Mouse (Mus musculus) forebrain, embryonic 15.5 days (tissue): ENCODE measurements at regions not wholly inside any gene's neighbourhood (a gene's known extent, or its start where the extent isn't known, plus 50 kb on each side); places are given as distances from the start of the nearest gene placed in this dataset.
A peak's percentile ranks its signal among the peaks of the same experiment; 100 is the strongest.

ENCODE experiments used
- ATAC-seq: fragments of 200-750 bp; cut with Nextera tagmentation; replicated peaks from 2 replicates; pipeline ENCODE4 v1.8.0; 2017; ENCODE audit warnings: mild to moderate bottlenecking, moderate TSS enrichment, moderate library complexity
- H3K27ac ChIP-seq: fragments of 300-500 bp; sonication (generic); replicated peaks from 2 replicates; pipeline ENCODE4 v1.5.1; 2015; ENCODE audit warnings: mild to moderate bottlenecking, inconsistent platforms
- H3K27me3 ChIP-seq: fragments of 300-500 bp; sonication (generic); 2 replicates; pipeline ENCODE4 v1.6.1; 2015; ENCODE audit warnings: inconsistent platforms
- H3K36me3 ChIP-seq: fragments of 300-500 bp; sonication (generic); 2 replicates; pipeline ENCODE4 v1.6.1; 2015; ENCODE audit warnings: mild to moderate bottlenecking, inconsistent platforms
- H3K4me1 ChIP-seq: fragments of 300-500 bp; sonication (generic); 2 replicates; pipeline ENCODE4 v1.6.1; 2015; ENCODE audit warnings: inconsistent platforms
- H3K4me2 ChIP-seq: fragments of 300-500 bp; sonication (generic); replicated peaks from 2 replicates; pipeline ENCODE4 v1.6.1; 2015; ENCODE audit warnings: mild to moderate bottlenecking, inconsistent platforms
- H3K4me3 ChIP-seq: fragments of 300-500 bp; sonication (generic); 2 replicates; pipeline ENCODE4 v1.5.1; 2015; ENCODE audit warnings: mild to moderate bottlenecking, inconsistent platforms
- H3K9ac ChIP-seq: fragments of 300-500 bp; sonication (generic); replicated peaks from 2 replicates; pipeline ENCODE4 v1.6.1; 2015; ENCODE audit warnings: mild to moderate bottlenecking, inconsistent platforms
- H3K9me3 ChIP-seq: fragments of 300-500 bp; sonication (generic); 2 replicates; pipeline ENCODE4 v1.6.1; 2016; ENCODE audit warnings: inconsistent platforms
- WGBS: fragments of 180-500 bp; shearing (Covaris S2); methylation state at CpG from one replicate; pipeline ENCODE4 v1.1.7; 2015; ENCODE audit warnings: mixed read lengths; 5-methylcytosine and 5-hydroxymethylcytosine counted together

- H3K27ac ChIP-seq, result no peak overlapping the region
- no peak overlapping the region for H3K4me3 ChIP-seq
- H3K4me1 ChIP-seq, result no peaks in the 10 kb centered on the region
- no peaks in the 10 kb centered on the region for H3K9me3 ChIP-seq
- H3K4me2 ChIP-seq, result no peak overlapping the region
- no peak for ATAC-seq
- 47% methylated on average over 2 of the region's 2 CpGs for WGBS
- H3K27me3 ChIP-seq, result no peaks in the 10 kb centered on the region
- H3K9ac ChIP-seq, result no peak overlapping the region
- no peaks in the 10 kb centered on the region for H3K36me3 ChIP-seq
Measured at GRCm38 (mm10) chrX:66524891-66525290, 124.2 kb upstream of the Slitrk2 start.

- ATAC-seq, result peak; percentile 48; the same call in 1 of the 2 replicates
- Histone ChIP-seq H3K4me1 (no peaks in the 10 kb centered on the region), H3K27ac (no peak overlapping the region), H3K4me3 (no peak overlapping the region), H3K36me3 (no peaks in the 10 kb centered on the region), H3K9ac (no peak overlapping the region), H3K9me3 (no peaks in the 10 kb centered on the region), H3K4me2 (no peak overlapping the region), H3K27me3 (no peaks in the 10 kb centered on the region)
- 46% methylated on average over 3 of the region's 3 CpGs for WGBS
Measured at GRCm38 (mm10) chrX:66526842-66527623, 122.1 kb upstream of the Slitrk2 start.

- 81% methylated on average over 1 of the region's 1 CpGs for WGBS
- Histone ChIP-seq H3K4me1 (no peaks in the 10 kb centered on the region), H3K4me2 (no peak overlapping the region), H3K27ac (no peak overlapping the region), H3K4me3 (no peak overlapping the region), H3K9me3 (no peaks in the 10 kb centered on the region), H3K36me3 (no peaks in the 10 kb centered on the region), H3K27me3 (no peaks in the 10 kb centered on the region), H3K9ac (no peak overlapping the region)
- no peak for ATAC-seq
Measured at GRCm38 (mm10) chrX:66528931-66529330, 120.2 kb upstream of the Slitrk2 start.

- Histone ChIP-seq H3K36me3 (no peaks in the 10 kb centered on the region), H3K9ac (no peak overlapping the region), H3K27me3 (no peaks in the 10 kb centered on the region), H3K4me2 (no peak overlapping the region), H3K27ac (no peak overlapping the region), H3K4me1 (no peaks in the 10 kb centered on the region), H3K4me3 (no peak overlapping the region), H3K9me3 (no peaks in the 10 kb centered on the region)
- no peak for ATAC-seq
- 43% methylated on average over 2 of the region's 2 CpGs for WGBS
Measured at GRCm38 (mm10) chrX:66544002-66544520, 105.1 kb upstream of the Slitrk2 start.

GRCm38 (mm10) chrX:66554539-66554938, 94.6 kb upstream of the Slitrk2 start:
- Histone ChIP-seq H3K4me3 (no peak overlapping the region), H3K9ac (no peak overlapping the region), H3K4me1 (no peaks in the 10 kb centered on the region), H3K27ac (no peak overlapping the region), H3K9me3 (no peaks in the 10 kb centered on the region), H3K27me3 (no peaks in the 10 kb centered on the region), H3K4me2 (no peak overlapping the region), H3K36me3 (no peaks in the 10 kb centered on the region)
- 25% methylated on average over 2 of the region's 2 CpGs for WGBS
- peak; percentile 11; the same call in 1 of the 2 replicates for ATAC-seq
